In genomic region chr13:107141209-107141608, GRCm38 (mm10) we compare ENCODE assay signal across 23 mouse cellular contexts.
DNase-seq lines count a peak whose midpoint lies in the region; ATAC-seq and TF ChIP-seq lines count a peak whose summit lies in the region.
"Had no signal": no experiment of that assay in that cellular context is flagged by ENCODE, and none has a peak within 500 bp of the region (broad histone marks: within the 10 kb centered on the region; RNA-seq: fewer than 3 reads in every experiment).

No protein-coding gene starts in this region.

- H3K36me3 ChIP-seq in kidney, postnatal 0 days (ENCODE audit: insufficient read depth, low read length), result no peaks in the 10 kb centered on the region
- H3K36me3 ChIP-seq in midbrain, postnatal 0 days (ENCODE audit: insufficient read depth, low read length), result no peaks in the 10 kb centered on the region
- H3K36me3 ChIP-seq in midbrain, embryonic 11.5 days (ENCODE audit: control insufficient read depth, insufficient read depth, low read length), result no peaks in the 10 kb centered on the region
- H3K36me3 ChIP-seq: embryonic facial prominence, embryonic 15.5 days; heart, embryonic 15.5 days; limb, embryonic 12.5 days; midbrain, embryonic 15.5 days had no signal

- peak; percentile 32; the same call in 1 of the 2 replicates for TF ChIP-seq CTCF in kidney, postnatal 0 days (IDR thresholded peaks at IDR 0.05; ENCODE audit: low read depth)
- TF ChIP-seq CTCF in midbrain, postnatal 0 days (IDR thresholded peaks at IDR 0.05), result peak; percentile 23

- no peak overlapping the region for H3K9ac ChIP-seq in kidney, postnatal 0 days (ENCODE audit: low read depth, low read length)
- no peak overlapping the region for H3K9ac ChIP-seq in midbrain, postnatal 0 days (replicated peaks; ENCODE audit: low read length, poor library complexity, severe bottlenecking)
- H3K9ac ChIP-seq in midbrain, embryonic 11.5 days (ENCODE audit: low read length), result no peak overlapping the region
- H3K9ac ChIP-seq: embryonic facial prominence, embryonic 15.5 days; heart, embryonic 15.5 days; limb, embryonic 12.5 days; midbrain, embryonic 15.5 days had no signal

- no peak overlapping the region for H3K4me2 ChIP-seq in kidney, postnatal 0 days (ENCODE audit: low read length)
- H3K4me2 ChIP-seq in midbrain, postnatal 0 days (ENCODE audit: low read depth, low read length, poor library complexity, severe bottlenecking), result no peak overlapping the region
- H3K4me2 ChIP-seq in midbrain, embryonic 11.5 days, result no peak overlapping the region
- H3K4me2 ChIP-seq: embryonic facial prominence, embryonic 15.5 days; heart, embryonic 15.5 days; limb, embryonic 12.5 days; liver, embryonic 11.5 days; midbrain, embryonic 15.5 days had no signal

- no peak overlapping the region for H3K27ac ChIP-seq in kidney, postnatal 0 days
- H3K27ac ChIP-seq in midbrain, postnatal 0 days (ENCODE audit: low read depth, low read length), result no peak overlapping the region
- H3K27ac ChIP-seq in midbrain, embryonic 11.5 days (ENCODE audit: low read depth, low read length), result no peak overlapping the region
- H3K27ac ChIP-seq: embryonic facial prominence, embryonic 15.5 days; heart, adult 2 months; heart, embryonic 15.5 days; limb, embryonic 12.5 days; midbrain, embryonic 15.5 days had no signal

- no peaks in the 10 kb centered on the region for H3K9me3 ChIP-seq in kidney, postnatal 0 days (replicated peaks; ENCODE audit: low read length)
- H3K9me3 ChIP-seq in midbrain, postnatal 0 days (ENCODE audit: low read length), result no peaks in the 10 kb centered on the region
- H3K9me3 ChIP-seq in midbrain, embryonic 11.5 days (ENCODE audit: control insufficient read depth, low read length), result no peaks in the 10 kb centered on the region
- H3K9me3 ChIP-seq: embryonic facial prominence, embryonic 15.5 days; heart, embryonic 15.5 days; limb, embryonic 12.5 days; midbrain, embryonic 15.5 days had no signal

- no peak for ATAC-seq in kidney, postnatal 0 days (replicated peaks; ENCODE audit: low FRiP score, low read depth)
- no peak for ATAC-seq in midbrain, postnatal 0 days (ENCODE audit: low FRiP score)
- ATAC-seq in midbrain, embryonic 11.5 days (ENCODE audit: low FRiP score), result no peak
- no peak for ATAC-seq in activated CD4-positive, CD25-positive, alpha-beta regulatory T cell, adult 4 months
- ATAC-seq: CD4-positive, CD25-positive, alpha-beta regulatory T cell, adult 4 months; intestine, postnatal 0 days; midbrain, embryonic 15.5 days had no signal

- H3K27me3 ChIP-seq in kidney, postnatal 0 days (ENCODE audit: insufficient read depth, low read length), result no peaks in the 10 kb centered on the region
- H3K27me3 ChIP-seq in midbrain, postnatal 0 days (ENCODE audit: insufficient read depth, low read length), result no peaks in the 10 kb centered on the region
- no peaks in the 10 kb centered on the region for H3K27me3 ChIP-seq in midbrain, embryonic 11.5 days (ENCODE audit: control insufficient read depth, insufficient read depth, low read length)
- H3K27me3 ChIP-seq: embryonic facial prominence, embryonic 15.5 days; heart, embryonic 15.5 days; limb, embryonic 12.5 days; midbrain, embryonic 15.5 days had no signal

- peak; percentile 58 for DNase-seq in embryo, embryonic 11 days
- no peak for DNase-seq in embryo, embryonic 10 days (ENCODE audit: low spot score)
- DNase-seq in kidney, postnatal 0 days (ENCODE audit: low spot score), result no peak
- DNase-seq in kidney, postnatal 25 days, result no peak
- DNase-seq in midbrain, postnatal 0 days (ENCODE audit: low spot score), result no peak
- DNase-seq in midbrain, embryonic 11.5 days (ENCODE audit: low spot score, missing footprints), result no peak
- peak; percentile 91 for DNase-seq in retina, postnatal 1 day
- DNase-seq: adrenal gland, adult 8-10 months; cerebellum, adult 8-10 months; gastrocnemius, postnatal 25 days; heart, adult 2 months; heart, postnatal 4 days; lung, adult 18-20 months; thymus, adult 2 months had no signal

- H3K4me1 ChIP-seq in kidney, postnatal 0 days (replicated peaks; ENCODE audit: insufficient read depth, low read length), result no peaks in the 10 kb centered on the region
- H3K4me1 ChIP-seq in midbrain, postnatal 0 days (ENCODE audit: insufficient read depth, low read length), result no peaks in the 10 kb centered on the region
- no peaks in the 10 kb centered on the region for H3K4me1 ChIP-seq in midbrain, embryonic 11.5 days (ENCODE audit: control insufficient read depth, insufficient read depth, low read length)
- H3K4me1 ChIP-seq: embryonic facial prominence, embryonic 15.5 days; heart, embryonic 15.5 days; limb, embryonic 12.5 days; midbrain, embryonic 15.5 days had no signal

- no peak overlapping the region for H3K4me3 ChIP-seq in kidney, postnatal 0 days (replicated peaks; ENCODE audit: low read depth, low read length)
- no peak overlapping the region for H3K4me3 ChIP-seq in midbrain, postnatal 0 days (ENCODE audit: low read depth, low read length)
- H3K4me3 ChIP-seq in midbrain, embryonic 11.5 days (ENCODE audit: low read depth, low read length), result no peak overlapping the region
- H3K4me3 ChIP-seq: embryonic facial prominence, embryonic 15.5 days; heart, adult 2 months; heart, embryonic 15.5 days; limb, embryonic 12.5 days; midbrain, embryonic 15.5 days; myocyte had no signal

- WGBS in kidney, postnatal 0 days, result 53% methylated on average over 4 of the region's 4 CpGs
- WGBS in midbrain, postnatal 0 days, result 68% methylated on average over 4 of the region's 4 CpGs
- WGBS in midbrain, embryonic 11.5 days, result 56% methylated on average over 4 of the region's 4 CpGs

Comparison
In these comparisons a context has a peak if more than half of its experiments do, and no peak if none do; other contexts are left out.
1. DNase-seq: peak in embryo, embryonic 11 days (single experiment) and retina, postnatal 1 day (single experiment); none in embryo, embryonic 10 days (single experiment), kidney, postnatal 0 days (single experiment), kidney, postnatal 25 days (0 of 2), midbrain, postnatal 0 days (single experiment) and midbrain, embryonic 11.5 days (single experiment).